Mouse (Mus musculus): ENCODE measurements around the gene Med25. TPM values are rescaled to one million over a fixed set of nuclear protein-coding genes. Genes with fewer than 3 reads are reported as not detected.

The Med25 gene
- total and polyA plus RNA-seq, 2 experiments from 2014 or later = 148 to 151 TPM

- Histone ChIP-seq H3K27me3 (ENCODE audit: insufficient read depth, low read length) (no peaks in the 10 kb centered on the region), H3K4me3 (ENCODE audit: low read depth, low read length) (no peak overlapping the region), H3K9me3 (ENCODE audit: low read length) (no peaks in the 10 kb centered on the region), H3K4me1 (ENCODE audit: insufficient read depth) (peaks cover 10% of the 10 kb centered on the region; the same call in 1 of the 2 replicates), H3K27ac (ENCODE audit: low read depth, low read length) (no peak overlapping the region), H3K9ac (no peak overlapping the region), H3K36me3 (ENCODE audit: insufficient read depth) (peaks cover 7% of the 10 kb centered on the region), H3K4me2 (ENCODE audit: low read depth) (no peak overlapping the region)
- 91% methylated on average over 36 of the region's 36 CpGs for WGBS
- DNase-seq (no peak), ATAC-seq (no peak)
- no peak for TF ChIP-seq CTCF (IDR thresholded peaks at IDR 0.05; ENCODE audit: low read depth)
Measured at GRCm38 (mm10) chr7:44852259-44853027, 40.1 kb downstream of the Med25 start.

DNA sequence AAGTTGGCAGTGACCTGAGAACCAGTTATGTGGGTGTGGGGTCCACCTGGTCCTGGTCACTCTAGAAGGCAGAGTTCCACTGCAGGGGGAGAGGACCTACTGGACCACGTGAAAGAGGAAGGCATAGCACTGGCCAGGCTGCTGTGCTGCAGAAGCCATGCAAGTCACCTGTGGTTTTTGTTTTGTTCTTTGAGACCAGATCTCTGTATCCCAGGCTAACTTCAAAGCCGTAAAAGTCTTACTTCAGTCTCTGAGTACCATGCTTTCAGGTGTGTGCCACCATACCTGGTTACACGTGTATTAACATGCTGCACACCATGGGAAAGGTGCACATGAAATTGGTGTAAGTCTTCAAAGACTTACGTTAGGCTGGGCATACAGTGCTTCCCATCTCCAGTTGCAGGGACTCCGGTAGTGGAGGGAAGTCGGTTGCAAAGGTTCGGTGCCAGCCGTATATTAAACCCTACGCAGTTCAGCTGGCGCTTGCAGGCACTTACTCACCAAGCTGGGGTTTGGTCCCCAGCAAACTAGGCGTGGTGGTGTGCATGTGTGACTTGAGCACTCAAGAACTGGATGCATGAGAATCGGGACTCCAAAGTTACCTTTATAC, 40.8 kb downstream of the Med25 start:
- ATAC-seq = no peak
- peaks cover 10% of the 10 kb centered on the region; the same call in 1 of the 2 replicates for H3K4me1 ChIP-seq (ENCODE audit: insufficient read depth)

DNA sequence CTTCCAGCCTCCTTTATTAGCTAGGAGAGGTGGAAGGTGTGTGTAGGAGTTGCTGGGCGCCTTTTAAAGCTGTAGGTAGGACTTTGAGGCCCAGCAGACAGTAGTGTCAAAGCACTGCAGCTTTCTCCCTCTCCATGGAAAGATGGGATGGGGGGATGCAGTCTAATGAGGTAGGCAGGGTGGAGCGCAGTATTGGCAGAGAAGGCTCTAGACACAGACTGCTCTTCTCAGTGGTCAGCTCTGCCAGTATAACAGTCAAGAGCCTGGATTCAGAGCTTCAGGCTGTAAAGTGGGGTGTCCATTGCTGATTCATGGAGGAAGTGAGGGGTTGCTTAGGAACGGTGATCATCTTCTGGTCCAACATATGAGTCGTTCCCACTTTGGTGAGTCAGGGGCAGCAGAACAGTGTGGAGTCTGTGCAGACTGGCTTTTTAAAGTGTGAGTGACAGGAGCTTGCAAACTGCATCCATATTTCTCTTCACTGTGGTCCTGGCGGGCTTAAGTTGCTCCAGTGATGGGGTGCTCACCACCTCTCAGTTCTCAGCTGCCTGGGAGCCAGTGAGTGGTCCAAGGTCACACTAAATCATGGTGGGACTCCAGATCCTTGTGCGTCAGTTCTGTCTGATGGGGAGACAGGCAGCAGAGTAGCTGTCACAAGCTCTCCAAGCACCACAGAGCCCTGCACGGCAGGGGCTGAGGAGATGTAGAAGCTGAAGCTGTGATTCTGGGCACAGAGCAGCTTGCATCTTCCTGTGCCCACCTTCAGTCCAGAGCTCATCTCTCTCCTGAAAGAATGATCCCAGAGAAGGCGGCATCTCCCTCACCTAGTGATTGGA, 41.5 kb downstream of the Med25 start:
- Histone ChIP-seq H3K9ac (peak overlapping the region; percentile 75), H3K27me3 (ENCODE audit: insufficient read depth, low read length) (no peaks in the 10 kb centered on the region), H3K27ac (ENCODE audit: low read depth, low read length) (peak overlapping the region; percentile 98), H3K4me3 (ENCODE audit: low read depth, low read length) (peak overlapping the region; percentile 66), H3K36me3 (ENCODE audit: insufficient read depth) (peaks cover 17% of the 10 kb centered on the region), H3K9me3 (ENCODE audit: low read length) (no peaks in the 10 kb centered on the region), H3K4me2 (ENCODE audit: low read depth) (peak overlapping the region; percentile 69), H3K4me1 (ENCODE audit: insufficient read depth) (peaks cover 10% of the 10 kb centered on the region; the same call in 1 of the 2 replicates)
- no peak for TF ChIP-seq CTCF (IDR thresholded peaks at IDR 0.05; ENCODE audit: low read depth)
- WGBS = 82% methylated on average over 8 of the region's 8 CpGs
- no peak for ATAC-seq
- DNase-seq = no peak

More for the DNA sequence above, 40.8 kb downstream of the Med25 start:
- Histone ChIP-seq H3K27ac (ENCODE audit: low read depth, low read length) (no peak overlapping the region), H3K4me2 (ENCODE audit: low read depth) (no peak overlapping the region), H3K27me3 (ENCODE audit: insufficient read depth, low read length) (no peaks in the 10 kb centered on the region), H3K36me3 (ENCODE audit: insufficient read depth) (peaks cover 9% of the 10 kb centered on the region), H3K4me3 (ENCODE audit: low read depth, low read length) (no peak overlapping the region), H3K9ac (no peak overlapping the region), H3K9me3 (ENCODE audit: low read length) (no peaks in the 10 kb centered on the region)
- 94% methylated on average over 12 of the region's 12 CpGs for WGBS
- DNase-seq = no peak
- TF ChIP-seq CTCF (IDR thresholded peaks at IDR 0.05; ENCODE audit: low read depth) = no peak

DNA sequence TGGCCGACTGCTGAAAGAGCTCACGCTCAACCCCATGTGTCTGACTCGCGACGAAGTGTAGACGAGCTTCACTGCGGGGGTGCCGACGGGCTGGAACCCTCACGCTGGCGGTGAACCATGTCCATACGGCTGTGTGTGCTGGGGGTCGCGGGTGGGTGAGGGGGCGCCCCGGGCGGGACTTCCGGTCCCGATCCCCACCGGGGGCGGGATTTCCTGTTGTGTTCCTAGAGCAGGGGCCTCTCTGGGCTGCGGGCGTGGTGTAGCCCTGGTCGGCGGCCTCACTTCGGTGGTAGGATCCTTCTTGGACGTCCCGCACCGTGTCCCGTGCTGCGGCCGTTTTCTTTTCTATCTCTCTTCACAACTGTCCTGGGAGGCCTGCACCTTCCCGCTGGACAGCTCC, 42.4 kb downstream of the Med25 start:
- Histone ChIP-seq H3K27ac (ENCODE audit: low read depth, low read length) (peak overlapping the region; percentile 98), H3K4me2 (ENCODE audit: low read depth) (peak overlapping the region; percentile 69), H3K4me1 (ENCODE audit: insufficient read depth) (peaks cover 10% of the 10 kb centered on the region; the same call in 1 of the 2 replicates), H3K36me3 (ENCODE audit: insufficient read depth) (peaks cover 25% of the 10 kb centered on the region), H3K4me3 (ENCODE audit: low read depth, low read length) (peak overlapping the region; percentile 66), H3K27me3 (ENCODE audit: insufficient read depth, low read length) (no peaks in the 10 kb centered on the region), H3K9me3 (ENCODE audit: low read length) (no peaks in the 10 kb centered on the region), H3K9ac (peak overlapping the region; percentile 75)
- WGBS = 2% methylated on average over 31 of the region's 33 CpGs
- no peak for TF ChIP-seq CTCF (IDR thresholded peaks at IDR 0.05; ENCODE audit: low read depth)
- ATAC-seq (peak; percentile 34), DNase-seq (peak; percentile 84)

DNA sequence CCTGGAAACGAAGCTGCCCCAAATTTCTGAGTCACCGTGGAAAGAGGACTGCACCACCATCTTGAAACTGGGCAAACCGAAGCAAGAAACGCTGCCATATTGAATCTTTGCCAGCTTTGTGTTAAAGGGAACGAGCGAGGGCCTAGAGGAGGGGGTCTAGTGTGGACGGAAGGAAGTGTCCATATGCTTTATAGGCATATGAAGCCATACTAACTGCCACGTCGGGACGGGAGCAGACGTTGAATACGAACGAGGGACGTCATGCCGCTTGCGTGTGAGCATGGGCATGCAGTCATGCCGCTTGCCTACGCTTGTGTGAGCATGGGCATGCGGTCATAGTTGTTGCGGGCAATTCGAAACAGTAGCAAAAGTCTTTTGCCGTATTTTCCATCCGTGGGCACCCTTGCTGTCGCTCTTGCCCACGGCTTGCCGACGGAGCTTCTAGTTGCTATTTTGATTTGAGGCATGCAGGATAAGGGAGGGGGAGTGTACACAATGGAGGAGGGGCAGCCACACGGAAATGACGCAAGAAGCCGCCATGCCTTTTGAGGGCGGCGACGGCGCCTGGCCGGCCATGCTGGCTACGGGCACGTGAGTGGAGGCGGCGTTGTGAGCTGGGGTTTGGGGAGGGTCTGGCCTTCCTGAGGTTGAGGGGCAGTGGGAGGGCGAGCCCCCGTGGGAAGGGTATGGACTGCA, 42.9 kb downstream of the Med25 start:
- peaks cover 10% of the 10 kb centered on the region; the same call in 1 of the 2 replicates for H3K4me1 ChIP-seq (ENCODE audit: insufficient read depth)
- H3K27me3 ChIP-seq (ENCODE audit: insufficient read depth, low read length) = no peaks in the 10 kb centered on the region
- peak overlapping the region; percentile 69 for H3K4me2 ChIP-seq (ENCODE audit: low read depth)
- DNase-seq = peak; percentile 98
- peak overlapping the region; percentile 66 for H3K4me3 ChIP-seq (ENCODE audit: low read depth, low read length)
- no peaks in the 10 kb centered on the region for H3K9me3 ChIP-seq (ENCODE audit: low read length)
- ATAC-seq = peak; percentile 77
- no peak for TF ChIP-seq CTCF (IDR thresholded peaks at IDR 0.05; ENCODE audit: low read depth)
- H3K36me3 ChIP-seq (ENCODE audit: insufficient read depth) = peaks cover 31% of the 10 kb centered on the region
- WGBS = 1% methylated on average over 41 of the region's 41 CpGs
- peak overlapping the region; percentile 75 for H3K9ac ChIP-seq
- H3K27ac ChIP-seq (ENCODE audit: low read depth, low read length) = peak overlapping the region; percentile 98

Measured in forebrain, postnatal 0 days (tissue).